Comparison of ENCODE assay signal across 8 mouse cellular contexts in the genomic region with DNA sequence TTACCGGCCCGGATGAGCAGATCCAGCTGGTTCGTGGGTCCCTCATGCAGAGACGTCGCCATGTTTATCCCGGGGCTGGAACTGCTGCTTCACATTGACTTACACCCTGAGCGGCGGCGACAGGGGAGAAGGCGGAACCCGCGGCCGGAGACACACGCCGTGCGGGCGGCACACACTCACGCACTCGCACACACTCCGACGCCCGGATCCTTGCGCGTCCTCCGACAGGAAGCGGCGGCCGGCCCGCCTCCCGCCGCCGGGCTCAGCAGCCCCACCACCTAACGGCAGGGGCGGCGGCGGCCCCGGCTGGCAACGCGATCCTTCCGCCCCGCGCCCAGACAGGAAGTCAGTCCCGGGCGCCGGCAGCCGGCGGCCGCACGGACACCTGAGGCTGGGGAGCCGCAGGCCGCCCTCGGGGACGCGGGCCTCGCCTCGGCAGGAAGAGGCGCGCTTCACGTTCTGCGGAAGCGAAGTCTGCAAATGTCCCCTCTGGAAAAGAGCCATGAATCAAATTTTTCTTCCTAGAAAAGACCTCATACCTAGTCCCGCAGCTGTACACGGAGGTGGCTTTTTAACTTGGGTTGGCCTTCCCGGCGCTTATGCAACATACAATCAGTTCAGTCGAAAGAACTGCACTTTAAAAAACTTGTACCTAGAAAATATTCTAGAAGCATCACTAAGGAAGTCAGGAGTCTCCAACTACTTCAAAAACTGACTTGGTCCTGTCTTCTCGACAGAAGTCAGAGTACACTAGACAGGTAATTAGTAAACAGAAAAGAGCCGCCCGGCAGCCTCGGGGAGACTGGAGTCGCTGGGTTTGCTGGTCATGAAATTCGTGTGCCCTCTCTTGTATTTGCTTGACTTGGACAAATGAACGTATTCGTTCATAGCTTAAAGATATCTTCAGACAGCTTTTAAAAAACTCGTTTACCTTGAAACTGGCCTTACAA. TPM values are rescaled to one million over a fixed set of nuclear protein-coding genes. Genes with fewer than 3 reads are reported as not detected.
DNase-seq lines count a peak whose midpoint lies in the region; ATAC-seq lines count a peak whose summit lies in the region.

No protein-coding gene starts in this region.

- peak overlapping the region; percentile 98 for H3K9ac ChIP-seq in intestine, embryonic 16.5 days (ENCODE audit: low read depth, low read length)

- H3K4me2 ChIP-seq in intestine, embryonic 16.5 days (ENCODE audit: low read depth, low read length): peak overlapping the region; percentile 65

- peak; percentile 91 for DNase-seq in adrenal gland, adult 2 months
- peak; percentile 68 for DNase-seq in embryo, embryonic 11.5 days (ENCODE audit: low read depth, low spot score)
- peak; percentile 76 to 79 for DNase-seq in gastrocnemius, postnatal 36 days
- peak; percentile 88 for DNase-seq in left cerebral cortex, postnatal 25 days (ENCODE audit: low spot score in 2 of 2)
- peak; percentile 82 for DNase-seq in mesoderm, embryonic 11.5 days (ENCODE audit: low read depth, low spot score)
- DNase-seq in right cerebral cortex, postnatal 25 days: peak; percentile 87
- DNase-seq in urinary bladder, postnatal 36 days (ENCODE audit: low spot score in 2 of 2): peak; percentile 77 to 84

- H3K4me3 ChIP-seq in intestine, embryonic 16.5 days (ENCODE audit: low read length): peak overlapping the region; percentile 99

- H3K36me3 ChIP-seq in intestine, embryonic 16.5 days (ENCODE audit: control insufficient read depth, insufficient read depth, low read length): no peaks in the 10 kb centered on the region

- H3K9me3 ChIP-seq in intestine, embryonic 16.5 days (ENCODE audit: control insufficient read depth, low read length): no peaks in the 10 kb centered on the region

- no peaks in the 10 kb centered on the region for H3K27me3 ChIP-seq in intestine, embryonic 16.5 days (replicated peaks; ENCODE audit: control insufficient read depth, insufficient read depth, low read length)

- intact Hi-C loops in gastrocnemius, postnatal 36 days (cut with DNase I): loop anchor here (5.0 kb wide), 1 partner anchor 40 kb away; no protein-coding TSS in a partner anchor
- intact Hi-C loops in left cerebral cortex, postnatal 25 days (cut with DNase I): loop anchor here (2.0 kb wide), 1 partner anchor 53 kb away; the partner anchor contains the start of gene Noct

- peak; percentile 73 for ATAC-seq in intestine, embryonic 16.5 days

- under 1% methylated on average over 71 of the region's 75 CpGs for WGBS in intestine, embryonic 16.5 days

- peak overlapping the region; percentile 100 for H3K27ac ChIP-seq in intestine, embryonic 16.5 days (ENCODE audit: low read length)

- peaks cover 11% of the 10 kb centered on the region for H3K4me1 ChIP-seq in intestine, embryonic 16.5 days (ENCODE audit: control insufficient read depth, insufficient read depth, low read length)

RNA-seq across cellular contexts. Expression of gene Noct, which starts 53.2 kb away (rescaled TPM):
- 10 to 100 TPM; 37.4 to 45.0 TPM for total RNA-seq in adrenal gland, adult 2 months (2021)
- 19.5 and 28.5 TPM in 2 replicates for polyA plus RNA-seq in adrenal gland, adult 2 months (2012; rRNA removed)
- total RNA-seq in gastrocnemius, postnatal 36 days (2021): 10 to 100 TPM; 24.1 to 37.6 TPM
- polyA plus RNA-seq in intestine, embryonic 16.5 days (2015; fragmentation: Nextera tagmentation; extraction: Ambion mirVana): 4.9 TPM in 2 replicates
- 10 to 100 TPM; 52.3 to 57.2 TPM for total RNA-seq in left cerebral cortex, postnatal 25 days (2021)

Comparison
In these comparisons a context has a peak if more than half of its experiments do, and no peak if none do; other contexts are left out.
1. Peak in every context shown above with its lines: DNase-seq, ATAC-seq, H3K4me3 ChIP-seq and H3K27ac ChIP-seq.